Mouse (Mus musculus) hindbrain, embryonic 16.5 days (tissue): ENCODE measurements at regions not wholly inside any gene's neighbourhood (a gene's known extent, or its start where the extent isn't known, plus 50 kb on each side); places are given as distances from the start of the nearest gene placed in this dataset.

ENCODE experiments used
- ATAC-seq: fragments of 200-750 bp; cut with Nextera tagmentation; 2 replicates; pipeline ENCODE4 v1.8.0; 2017; ENCODE audit warnings: moderate TSS enrichment, moderate library complexity
- H3K27ac ChIP-seq: fragments of 300-500 bp; sonication (generic); 2 replicates; pipeline ENCODE4 v1.5.1; 2014; ENCODE audit warnings: low read depth, mild to moderate bottlenecking, control low read depth, low read length, moderate library complexity
- H3K27me3 ChIP-seq: fragments of 300-500 bp; sonication (generic); replicated peaks from 2 replicates; pipeline ENCODE4 v1.6.1; 2014; ENCODE audit warnings: low read length; ENCODE audit not compliant: control insufficient read depth, insufficient read depth
- H3K36me3 ChIP-seq: fragments of 300-500 bp; sonication (generic); 2 replicates; pipeline ENCODE4 v1.6.1; 2014; ENCODE audit warnings: mild to moderate bottlenecking, low read length, moderate library complexity, mixed read lengths; ENCODE audit not compliant: control insufficient read depth, insufficient read depth
- H3K4me1 ChIP-seq: fragments of 300-500 bp; sonication (generic); 2 replicates; pipeline ENCODE4 v1.6.1; 2014; ENCODE audit warnings: low read depth, low read length; ENCODE audit not compliant: control insufficient read depth, insufficient read depth
- H3K4me2 ChIP-seq: fragments of 300-500 bp; sonication (generic); 2 replicates; pipeline ENCODE4 v1.6.1; 2014; ENCODE audit warnings: mild to moderate bottlenecking, low read length, control low read depth, moderate library complexity
- H3K4me3 ChIP-seq: fragments of 300-500 bp; sonication (generic); 2 replicates; pipeline ENCODE4 v1.5.1; 2014; ENCODE audit warnings: mild to moderate bottlenecking, low read length, control low read depth, moderate library complexity
- H3K9ac ChIP-seq: fragments of 300-500 bp; sonication (generic); 2 replicates; pipeline ENCODE4 v1.6.1; 2014; ENCODE audit warnings: low read depth, mild to moderate bottlenecking, control low read depth, low read length, moderate library complexity
- H3K9me3 ChIP-seq: fragments of 300-500 bp; sonication (generic); 2 replicates; pipeline ENCODE4 v1.6.1; 2014; ENCODE audit warnings: mild to moderate bottlenecking, low read length, moderate library complexity; ENCODE audit not compliant: control insufficient read depth
- WGBS: fragments of 180-500 bp; shearing (Covaris S2); extraction: QIAGEN DNeasy Blood & Tissue Kit; methylation state at CpG from one replicate; pipeline ENCODE4 v1.1.7; 2014; 5-methylcytosine and 5-hydroxymethylcytosine counted together

GRCm38 (mm10) chr2:172643860-172644259 lies 94.5 kb downstream of the Tfap2c start:
- Histone ChIP-seq H3K9me3 (no peaks in the 10 kb centered on the region), H3K4me1 (no peaks in the 10 kb centered on the region), H3K4me2 (no peak overlapping the region), H3K27me3 (no peaks in the 10 kb centered on the region), H3K36me3 (no peaks in the 10 kb centered on the region), H3K4me3 (no peak overlapping the region), H3K27ac (no peak overlapping the region), H3K9ac (no peak overlapping the region)
- WGBS = 33% methylated on average over 12 of the region's 12 CpGs
- no peak for ATAC-seq

GRCm38 (mm10) chr2:172644451-172644850 lies 95.1 kb downstream of the Tfap2c start:
- no peak overlapping the region for H3K4me3 ChIP-seq
- no peak for ATAC-seq
- H3K27ac ChIP-seq = no peak overlapping the region
- H3K36me3 ChIP-seq = no peaks in the 10 kb centered on the region
- no peak overlapping the region for H3K9ac ChIP-seq
- 46% methylated on average over 6 of the region's 6 CpGs for WGBS
- no peaks in the 10 kb centered on the region for H3K4me1 ChIP-seq
- H3K4me2 ChIP-seq = no peak overlapping the region
- H3K9me3 ChIP-seq = no peaks in the 10 kb centered on the region
- no peaks in the 10 kb centered on the region for H3K27me3 ChIP-seq

GRCm38 (mm10) chr2:172648072-172648471 lies 98.7 kb downstream of the Tfap2c start:
- WGBS = 81% methylated on average over 11 of the region's 11 CpGs
- Histone ChIP-seq H3K4me3 (no peak overlapping the region), H3K9ac (no peak overlapping the region), H3K9me3 (no peaks in the 10 kb centered on the region), H3K27ac (no peak overlapping the region), H3K27me3 (no peaks in the 10 kb centered on the region), H3K4me1 (no peaks in the 10 kb centered on the region), H3K36me3 (no peaks in the 10 kb centered on the region), H3K4me2 (no peak overlapping the region)
- ATAC-seq = no peak

- 61% methylated on average over 10 of the region's 10 CpGs for WGBS
- no peak for ATAC-seq
- Histone ChIP-seq H3K4me1 (no peaks in the 10 kb centered on the region), H3K27me3 (peaks cover 15% of the 10 kb centered on the region), H3K27ac (no peak overlapping the region), H3K36me3 (no peaks in the 10 kb centered on the region), H3K9me3 (peaks cover 3% of the 10 kb centered on the region; the same call in 1 of the 2 replicates), H3K4me3 (no peak overlapping the region), H3K4me2 (no peak overlapping the region), H3K9ac (no peak overlapping the region)
Observed at GRCm38 (mm10) chr2:172660479-172660878, 111.1 kb downstream of the Tfap2c start.

- Histone ChIP-seq H3K4me2 (no peak overlapping the region), H3K36me3 (no peaks in the 10 kb centered on the region), H3K4me3 (no peak overlapping the region), H3K9me3 (peaks cover 3% of the 10 kb centered on the region; the same call in 1 of the 2 replicates), H3K4me1 (no peaks in the 10 kb centered on the region), H3K27me3 (peaks cover 15% of the 10 kb centered on the region), H3K9ac (no peak overlapping the region), H3K27ac (no peak overlapping the region)
- 6% methylated on average over 7 of the region's 7 CpGs for WGBS
- ATAC-seq = no peak
Observed at GRCm38 (mm10) chr2:172660916-172661315, 111.5 kb downstream of the Tfap2c start.

- Histone ChIP-seq H3K4me2 (no peak overlapping the region), H3K36me3 (no peaks in the 10 kb centered on the region), H3K27ac (no peak overlapping the region), H3K9me3 (peaks cover 3% of the 10 kb centered on the region; the same call in 1 of the 2 replicates), H3K9ac (no peak overlapping the region), H3K4me3 (no peak overlapping the region), H3K4me1 (no peaks in the 10 kb centered on the region), H3K27me3 (peaks cover 15% of the 10 kb centered on the region)
- no peak for ATAC-seq
- WGBS = 14% methylated on average over 15 of the region's 15 CpGs
Observed at GRCm38 (mm10) chr2:172661418-172661980, 112.1 kb downstream of the Tfap2c start.

GRCm38 (mm10) chr2:172662165-172662564 lies 112.8 kb downstream of the Tfap2c start:
- H3K4me1 ChIP-seq = no peaks in the 10 kb centered on the region
- no peak overlapping the region for H3K9ac ChIP-seq
- H3K36me3 ChIP-seq = no peaks in the 10 kb centered on the region
- H3K27ac ChIP-seq = no peak overlapping the region
- H3K4me2 ChIP-seq = no peak overlapping the region
- 54% methylated on average over 11 of the region's 11 CpGs for WGBS
- H3K27me3 ChIP-seq = peaks cover 15% of the 10 kb centered on the region
- no peak overlapping the region for H3K4me3 ChIP-seq
- peaks cover 3% of the 10 kb centered on the region; the same call in 1 of the 2 replicates for H3K9me3 ChIP-seq
- ATAC-seq = no peak

- H3K27ac ChIP-seq = no peak overlapping the region
- H3K9me3 ChIP-seq = peaks cover 3% of the 10 kb centered on the region; the same call in 1 of the 2 replicates
- H3K4me2 ChIP-seq = no peak overlapping the region; the same call in 1 of the 2 replicates
- H3K9ac ChIP-seq = no peak overlapping the region
- no peaks in the 10 kb centered on the region for H3K36me3 ChIP-seq
- no peak for ATAC-seq
- H3K4me3 ChIP-seq = no peak overlapping the region
- no peaks in the 10 kb centered on the region for H3K4me1 ChIP-seq
- WGBS = 8% methylated on average over 6 of the region's 6 CpGs
- H3K27me3 ChIP-seq = peaks cover 15% of the 10 kb centered on the region
Observed at GRCm38 (mm10) chr2:172663681-172664080, 114.3 kb downstream of the Tfap2c start.

- Histone ChIP-seq H3K36me3 (no peaks in the 10 kb centered on the region), H3K9ac (no peak overlapping the region), H3K4me1 (no peaks in the 10 kb centered on the region), H3K4me2 (no peak overlapping the region), H3K27me3 (no peaks in the 10 kb centered on the region), H3K27ac (no peak overlapping the region), H3K9me3 (no peaks in the 10 kb centered on the region), H3K4me3 (no peak overlapping the region)
- WGBS = 26% methylated on average over 2 of the region's 2 CpGs
- ATAC-seq = no peak
Observed at GRCm38 (mm10) chr2:172673081-172673480, 123.7 kb downstream of the Tfap2c start.
